Mouse (Mus musculus) heart, postnatal 0 days (tissue): ENCODE measurements around the gene Prm2. TPM values are rescaled to one million over a fixed set of nuclear protein-coding genes. Genes with fewer than 3 reads are reported as not detected.

Source experiments
- ATAC-seq: fragments of 200-750 bp; cut with Nextera tagmentation; 2 replicates; pipeline ENCODE4 v1.8.0; 2017; ENCODE audit warnings: low read depth, moderate number of reproducible peaks, moderate library complexity; ENCODE audit not compliant: insufficient read depth
- DNase-seq: peaks from one replicate; pipeline ENCODE4 v3.0.0-alpha.2; 2016; ENCODE audit warnings: low spot score
- H3K27ac ChIP-seq: fragments of 300-500 bp; sonication (generic); 2 replicates; pipeline ENCODE4 v1.5.1; 2014; ENCODE audit warnings: low read depth, mild to moderate bottlenecking
- H3K27me3 ChIP-seq: fragments of 300-500 bp; sonication (generic); 2 replicates; pipeline ENCODE4 v1.6.1; 2014; ENCODE audit warnings: low read length, mixed read lengths; ENCODE audit not compliant: control insufficient read depth, insufficient read depth
- H3K36me3 ChIP-seq: fragments of 300-500 bp; sonication (generic); replicated peaks from 2 replicates; pipeline ENCODE4 v1.6.1; 2014; ENCODE audit warnings: low read length, mixed read lengths; ENCODE audit not compliant: control insufficient read depth, insufficient read depth
- H3K4me1 ChIP-seq: fragments of 300-500 bp; sonication (generic); 2 replicates; pipeline ENCODE4 v1.6.1; 2014; ENCODE audit warnings: antibody characterized with exemption; ENCODE audit not compliant: control insufficient read depth, insufficient read depth
- H3K4me2 ChIP-seq: fragments of 300-500 bp; sonication (generic); 2 replicates; pipeline ENCODE4 v1.6.1; 2014; ENCODE audit warnings: low read depth, mild to moderate bottlenecking, low read length, moderate library complexity
- H3K4me3 ChIP-seq: fragments of 300-500 bp; sonication (generic); 2 replicates; pipeline ENCODE4 v1.5.1; 2014; ENCODE audit warnings: low read depth, low read length
- H3K9ac ChIP-seq: fragments of 300-500 bp; sonication (generic); replicated peaks from 2 replicates; pipeline ENCODE4 v1.6.1; 2014; ENCODE audit warnings: low read depth, low read length, mixed read lengths
- H3K9me3 ChIP-seq: fragments of 300-500 bp; sonication (generic); replicated peaks from 2 replicates; pipeline ENCODE4 v1.6.1; 2016; ENCODE audit warnings: low read length; ENCODE audit not compliant: control insufficient read depth
- CTCF ChIP-seq: IDR thresholded peaks from 2 replicates; pipeline ENCODE4 v1.5.1; 2016; ENCODE audit warnings: antibody characterized with exemption, control low read depth, low read depth
- EP300 ChIP-seq: IDR thresholded peaks from 2 replicates; pipeline ENCODE4 v1.6.1; 2016; ENCODE audit warnings: antibody characterized with exemption, low read depth
- WGBS: fragments of 180-500 bp; shearing (Covaris S2); extraction: QIAGEN DNeasy Blood & Tissue Kit; methylation state at CpG from one replicate; pipeline ENCODE4 v1.1.7; 2014; 5-methylcytosine and 5-hydroxymethylcytosine counted together
- polyA plus RNA-seq: library from polyadenylated mRNA; unstranded; fragments of >200 nt; fragmentation: Nextera tagmentation; extraction: Ambion mirVana; gene quantifications from 2 replicates; pipeline ENCODE4 v1.2.1, GENCODE M21; 2015
- total RNA-seq: library from RNA; depleted of rRNA; stranded (reverse); fragments of >200 nt; gene quantifications from 2 replicates; pipeline ENCODE4 v1.2.3, GENCODE M21; 2014; ENCODE audit warnings: low replicate concordance

Prm2 gene
- total and polyA plus RNA-seq, 2 experiments from 2014 or later, result not detected

GRCm38 (mm10) chr16:10838487-10839245 is 42.7 kb upstream of the Prm2 start:
- H3K9ac ChIP-seq, result no peak overlapping the region
- WGBS, result 27% methylated on average over 10 of the region's 10 CpGs
- no peaks in the 10 kb centered on the region for H3K9me3 ChIP-seq
- H3K27me3 ChIP-seq, result no peaks in the 10 kb centered on the region
- no peak overlapping the region for H3K4me3 ChIP-seq
- no peak for TF ChIP-seq CTCF
- TF ChIP-seq EP300, result no peak
- peak overlapping the region; percentile 27; the same call in 1 of the 2 replicates for H3K4me2 ChIP-seq
- H3K27ac ChIP-seq, result peak overlapping the region; percentile 65
- no peaks in the 10 kb centered on the region for H3K36me3 ChIP-seq
- peaks cover 32% of the 10 kb centered on the region for H3K4me1 ChIP-seq
- ATAC-seq, result peak; percentile 66
- DNase-seq, result peak; percentile 53

DNA sequence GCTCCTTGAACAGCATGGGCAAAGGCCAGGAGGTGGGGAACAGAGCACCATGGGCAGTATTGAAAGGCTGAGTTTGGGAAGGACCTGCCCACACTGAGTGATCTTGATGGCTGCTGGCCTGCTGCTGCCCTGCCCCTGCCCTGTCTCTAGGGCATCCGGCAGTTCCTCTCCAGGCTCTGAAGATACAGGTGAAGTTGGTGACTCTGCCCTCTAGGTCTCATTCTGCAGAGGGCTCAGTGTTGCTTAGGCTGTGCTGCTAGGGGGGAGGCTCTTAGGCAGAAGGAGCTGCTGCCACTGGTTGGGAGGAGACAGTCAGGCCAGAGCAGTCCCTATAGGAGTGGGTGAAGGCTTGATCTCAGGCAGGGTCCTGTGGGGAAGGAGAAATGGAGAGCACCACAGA is 42.0 kb upstream of the Prm2 start:
- ATAC-seq (no peak), DNase-seq (no peak)
- no peak overlapping the region for H3K9ac ChIP-seq
- H3K9me3 ChIP-seq, result no peaks in the 10 kb centered on the region
- H3K36me3 ChIP-seq, result no peaks in the 10 kb centered on the region
- peaks cover 26% of the 10 kb centered on the region for H3K4me1 ChIP-seq
- peak overlapping the region; percentile 65; the same call in 1 of the 2 replicates for H3K27ac ChIP-seq
- no peak overlapping the region for H3K4me2 ChIP-seq
- no peak overlapping the region for H3K4me3 ChIP-seq
- WGBS, result 88% methylated on average over 1 of the region's 1 CpGs
- TF ChIP-seq CTCF (no peak), EP300 (no peak)
- no peaks in the 10 kb centered on the region for H3K27me3 ChIP-seq

DNA sequence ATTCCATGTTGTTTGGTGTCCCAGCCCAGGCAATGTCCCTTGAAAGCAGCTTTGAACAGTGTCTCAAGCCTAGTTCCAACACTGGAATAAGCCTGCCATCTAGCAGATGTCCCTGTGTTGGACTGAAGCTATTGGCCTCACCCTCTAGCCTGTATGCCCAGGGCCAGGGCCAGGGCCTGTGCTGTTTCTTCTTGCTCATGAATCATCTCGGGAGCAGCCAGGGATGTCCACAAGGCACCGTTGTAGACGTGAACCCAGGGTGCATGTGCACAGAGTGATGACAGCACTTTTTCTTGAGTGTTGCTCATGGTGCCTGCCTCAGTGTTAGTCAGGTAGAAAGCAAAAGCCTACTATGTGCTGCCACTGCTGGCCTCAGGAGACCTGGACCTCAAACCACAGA is 41.3 kb upstream of the Prm2 start:
- no peak overlapping the region; the same call in 1 of the 2 replicates for H3K27ac ChIP-seq
- WGBS, result 77% methylated on average over 3 of the region's 3 CpGs
- no peak overlapping the region for H3K4me3 ChIP-seq
- DNase-seq (no peak), ATAC-seq (no peak)
- no peak for TF ChIP-seq CTCF
- TF ChIP-seq EP300, result no peak
- no peaks in the 10 kb centered on the region for H3K36me3 ChIP-seq
- no peaks in the 10 kb centered on the region for H3K9me3 ChIP-seq
- no peaks in the 10 kb centered on the region for H3K27me3 ChIP-seq
- H3K4me2 ChIP-seq, result no peak overlapping the region
- peaks cover 26% of the 10 kb centered on the region for H3K4me1 ChIP-seq
- no peak overlapping the region for H3K9ac ChIP-seq

DNA sequence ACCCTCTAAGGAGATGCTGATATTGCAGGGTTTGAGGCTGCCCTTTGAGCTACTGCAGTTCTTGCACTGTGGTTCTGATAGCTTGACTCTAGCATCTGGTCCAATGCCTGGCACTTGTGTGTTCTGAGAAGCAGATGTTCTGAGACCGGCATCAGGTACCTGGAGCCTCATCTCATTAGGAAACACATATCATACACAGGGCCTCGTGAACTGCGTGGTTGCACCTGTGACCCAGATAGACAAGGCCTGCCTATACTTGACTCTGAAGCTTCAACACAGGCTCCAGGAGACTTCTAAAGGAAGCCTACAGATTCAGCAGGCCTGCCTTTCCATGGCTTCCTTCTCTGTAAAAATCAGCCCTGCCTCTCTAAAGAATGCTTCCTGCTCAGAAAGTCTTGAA is 40.5 kb upstream of the Prm2 start:
- 89% methylated on average over 3 of the region's 3 CpGs for WGBS
- H3K9me3 ChIP-seq, result no peaks in the 10 kb centered on the region

DNA sequence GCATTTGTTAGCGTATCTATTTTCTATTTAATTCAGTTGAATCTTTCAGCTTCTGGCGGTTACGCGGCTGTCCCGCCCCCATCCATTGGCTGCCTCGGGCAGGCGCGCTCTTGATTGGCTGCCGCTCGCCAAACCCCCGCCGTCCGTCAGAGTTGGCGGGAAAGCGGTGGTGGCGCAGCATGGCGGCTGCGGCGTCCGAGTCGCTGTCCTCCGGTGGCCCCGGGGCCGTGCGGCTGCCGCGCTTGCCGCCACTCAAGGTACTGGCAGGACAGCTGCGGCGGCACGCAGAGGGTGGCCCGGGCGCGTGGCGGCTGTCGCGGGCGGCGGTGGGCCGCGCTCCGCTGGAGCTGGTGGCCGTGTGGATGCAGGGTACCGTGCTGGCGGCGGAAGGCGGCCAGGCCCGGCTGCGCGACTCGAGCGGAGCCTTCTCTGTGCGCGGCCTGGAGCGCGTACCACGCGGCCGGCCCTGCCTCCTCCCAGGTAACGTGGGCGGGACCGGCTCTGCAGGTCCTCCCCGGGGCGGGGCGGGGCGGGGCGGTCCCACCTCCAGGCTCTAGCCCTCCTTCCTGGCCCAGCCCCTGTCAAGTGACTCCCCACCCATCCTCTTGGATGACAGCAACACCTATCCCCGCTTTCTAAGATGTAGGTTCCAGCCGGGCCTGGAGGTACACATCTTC is 39.1 kb upstream of the Prm2 start, which contains the start of gene Rmi2:
TSS of gene Rmi2 (plus strand) at position 149 of the 677 bp plus-strand sequence.
- Histone ChIP-seq H3K4me2 (peak within 1 kb of the TSS; percentile 96), H3K36me3 (no peaks in the 10 kb centered on the region), H3K27ac (peak within 1 kb of the TSS; percentile 57), H3K27me3 (no peaks in the 10 kb centered on the region), H3K4me1 (peaks cover 26% of the 10 kb centered on the region), H3K4me3 (peak within 1 kb of the TSS; percentile 79), H3K9ac (peak within 1 kb of the TSS; percentile 57), H3K9me3 (no peaks in the 10 kb centered on the region)
- peak; percentile 87 for ATAC-seq
- TF ChIP-seq CTCF, result no peak
- no peak for TF ChIP-seq EP300
- WGBS, result under 1% methylated on average over 65 of the region's 69 CpGs
- peak; percentile 83 for DNase-seq

More for the DNA sequence above, 40.5 kb upstream of the Prm2 start:
- ATAC-seq (no peak), DNase-seq (no peak)
- peak overlapping the region; percentile 57; the same call in 1 of the 2 replicates for H3K27ac ChIP-seq
- no peaks in the 10 kb centered on the region for H3K36me3 ChIP-seq
- no peak overlapping the region for H3K9ac ChIP-seq
- no peak overlapping the region for H3K4me3 ChIP-seq
- peaks cover 26% of the 10 kb centered on the region for H3K4me1 ChIP-seq
- TF ChIP-seq EP300 (no peak), CTCF (no peak)
- H3K27me3 ChIP-seq, result no peaks in the 10 kb centered on the region
- H3K4me2 ChIP-seq, result no peak overlapping the region
